8 mouse cellular contexts compared by ENCODE assay signal in genomic region chr7:44484841-44485571, GRCm38 (mm10). TPM values are rescaled to one million over a fixed set of nuclear protein-coding genes. Genes with fewer than 3 reads are reported as not detected.
A peak's percentile ranks its signal among the peaks of the same experiment; 100 is the strongest.
DNase-seq lines count a peak whose midpoint lies in the region.

No protein-coding gene starts in this region.

- peak; percentile 91 for DNase-seq in ZHBTc4 (ENCODE audit: low read depth, low spot score)
- peak; percentile 86 to 90 for DNase-seq in cerebellum, postnatal 36 days
- DNase-seq in frontal cortex, postnatal 25 days (ENCODE audit: low spot score in 2 of 2) = peak; percentile 77 to 82
- DNase-seq in hindlimb bud, embryonic 11.5 days (ENCODE audit: extremely low spot score, low read depth, low spot score) = peak; percentile 76
- peak; percentile 80 to 84 for DNase-seq in left cerebral cortex, adult 18-20 months (ENCODE audit: low spot score in 2 of 2)
- DNase-seq in lung, postnatal 4 days = peak; percentile 59 to 80
- peak; percentile 88 to 90 for DNase-seq in right cerebral cortex, adult 2 months (ENCODE audit: low spot score in 2 of 2)
- peak; percentile 35 to 80 for DNase-seq in urinary bladder, postnatal 4 days (ENCODE audit: low spot score in 2 of 2)

RNA-seq across cellular contexts. Expression of gene Emc10, which starts 11.3 kb away (rescaled TPM):
- 100 to 1,000 TPM; 206 to 210 TPM for total RNA-seq in left cerebral cortex, adult 18-20 months (2021)

RNA-seq across cellular contexts. Expression of gene Fam71e1, which starts 11.4 kb away (rescaled TPM):
- total RNA-seq in left cerebral cortex, adult 18-20 months (2021) = 10 to 100 TPM; 15.1 to 15.5 TPM

RNA-seq across cellular contexts. Expression of gene Josd2, which starts 17.2 kb away (rescaled TPM):
- total RNA-seq in left cerebral cortex, adult 18-20 months (2021) = 10 to 100 TPM; 76.7 to 77.9 TPM

RNA-seq across cellular contexts. Expression of gene Aspdh, which starts 19.8 kb away (rescaled TPM):
- 1 to 10 TPM; 5.0 to 5.6 TPM for total RNA-seq in left cerebral cortex, adult 18-20 months (2021)

RNA-seq across cellular contexts. Expression of gene Mybpc2, which starts 39.5 kb away (rescaled TPM):
- total RNA-seq in left cerebral cortex, adult 18-20 months (2021) = under 1 TPM; 0.12 to 0.28 TPM

Comparison
In these comparisons a context has a peak if more than half of its experiments do, and no peak if none do; other contexts are left out.
1. Peak in every context shown above with its lines: DNase-seq.